Mouse (Mus musculus) Muller cell, postnatal 12 days (primary cell): ENCODE results near the gene Me1.

Source experiments
- DNase-seq: peaks from one replicate; pipeline ENCODE4 v3.0.0-alpha.2; 2015; ENCODE audit errors: inconsistent ontology term

Gene Me1

GRCm38 (mm10) chr9:86708921-86709320, 13.2 kb upstream of the Me1 start:
- DNase-seq: peak; percentile 40

DNA sequence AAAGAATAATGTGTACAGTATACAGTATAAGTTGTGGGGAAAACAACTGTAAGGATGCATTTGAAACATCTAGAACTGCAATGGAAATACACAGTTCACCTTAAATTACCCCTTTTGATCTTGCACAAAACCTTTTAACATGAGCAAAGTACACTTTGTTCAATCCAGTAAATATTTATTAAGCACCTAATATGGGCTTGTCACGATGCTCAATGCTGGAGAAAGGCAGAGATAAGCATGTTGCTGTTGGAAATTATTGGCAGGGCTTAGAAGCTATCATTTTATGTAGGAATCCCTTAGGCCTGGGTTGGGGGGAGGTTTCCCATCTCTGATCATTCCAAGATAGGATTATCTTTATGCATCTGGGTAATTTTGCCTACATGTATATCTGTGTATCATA, 11.7 kb upstream of the Me1 start:
- DNase-seq: no peak

DNA sequence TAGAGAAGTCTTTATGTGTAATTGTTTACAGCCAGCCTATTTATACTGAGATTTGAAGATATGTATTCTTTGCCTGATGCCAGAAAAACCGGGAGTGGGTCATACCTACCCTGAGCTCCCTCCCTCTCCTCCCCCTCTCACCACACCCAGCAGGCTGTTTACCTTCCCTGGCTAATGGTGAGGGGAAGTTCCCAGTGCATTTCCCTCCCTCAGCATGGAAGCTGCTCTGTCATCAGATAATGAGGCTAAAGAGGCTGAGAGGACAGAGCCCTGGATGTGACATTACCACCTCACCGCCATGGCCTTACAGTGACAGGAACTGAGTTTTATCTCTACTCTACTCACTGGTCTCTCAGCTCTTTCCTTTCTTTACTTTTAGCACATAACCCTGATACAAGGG, 6.1 kb upstream of the Me1 start:
- peak; percentile 29 for DNase-seq

- peak; percentile 34 for DNase-seq
These were observed 5.5 kb upstream of the Me1 start for GRCm38 (mm10) chr9:86701264-86701663.

GRCm38 (mm10) chr9:86695199-86695817, 445 bp downstream of the Me1 start:
- DNase-seq: peak; percentile 66

GRCm38 (mm10) chr9:86694644-86695043, 1.1 kb downstream of the Me1 start:
- no peak for DNase-seq

DNA sequence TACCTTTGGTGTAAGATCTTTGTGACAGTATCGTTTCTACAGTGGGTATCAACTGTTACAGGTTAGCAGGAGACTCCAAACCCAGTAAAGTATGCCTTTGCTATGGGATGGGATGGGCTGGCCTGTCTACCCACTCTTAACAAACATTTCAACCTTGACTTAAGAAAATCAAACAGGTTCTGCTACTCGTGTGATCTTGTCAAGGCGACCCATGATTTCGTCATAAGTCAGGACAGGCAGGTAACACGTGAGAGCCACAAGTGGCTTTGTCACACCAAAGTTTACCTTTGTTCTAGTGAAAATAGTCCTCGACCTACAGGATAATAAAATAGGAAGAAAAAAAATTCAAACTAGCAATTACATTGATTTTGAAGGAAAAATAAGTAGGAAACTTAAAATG, 1.8 kb downstream of the Me1 start:
- no peak for DNase-seq

- no peak for DNase-seq
These were observed 3.1 kb downstream of the Me1 start for GRCm38 (mm10) chr9:86692676-86693075.

GRCm38 (mm10) chr9:86692251-86692650, 3.5 kb downstream of the Me1 start:
- DNase-seq: no peak

GRCm38 (mm10) chr9:86691101-86691500, 4.7 kb downstream of the Me1 start:
- DNase-seq: no peak

DNA sequence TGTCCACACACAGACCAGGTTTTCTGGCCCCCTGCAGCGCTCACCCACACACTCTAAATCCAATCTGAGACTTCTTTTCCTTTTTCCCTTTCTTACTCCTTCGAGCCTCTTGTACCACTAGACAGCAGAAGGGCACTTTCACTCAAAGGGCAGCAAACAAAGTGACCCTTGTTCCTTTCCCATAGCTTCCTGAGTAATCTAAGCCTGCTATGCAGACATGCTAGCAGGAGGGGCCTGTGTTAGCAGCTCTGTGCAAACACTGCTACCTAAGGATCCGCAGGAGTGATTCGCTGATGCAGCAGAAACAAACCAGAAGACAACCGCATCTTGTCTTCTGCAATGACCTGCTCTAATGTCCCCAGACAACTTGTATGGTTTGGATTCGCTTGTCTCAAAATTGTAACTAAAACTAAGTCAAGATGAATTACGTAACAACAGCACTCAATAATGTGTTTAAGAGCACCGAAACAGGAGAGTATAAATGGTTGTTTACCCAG, 12.0 kb downstream of the Me1 start:
- no peak for DNase-seq

DNA sequence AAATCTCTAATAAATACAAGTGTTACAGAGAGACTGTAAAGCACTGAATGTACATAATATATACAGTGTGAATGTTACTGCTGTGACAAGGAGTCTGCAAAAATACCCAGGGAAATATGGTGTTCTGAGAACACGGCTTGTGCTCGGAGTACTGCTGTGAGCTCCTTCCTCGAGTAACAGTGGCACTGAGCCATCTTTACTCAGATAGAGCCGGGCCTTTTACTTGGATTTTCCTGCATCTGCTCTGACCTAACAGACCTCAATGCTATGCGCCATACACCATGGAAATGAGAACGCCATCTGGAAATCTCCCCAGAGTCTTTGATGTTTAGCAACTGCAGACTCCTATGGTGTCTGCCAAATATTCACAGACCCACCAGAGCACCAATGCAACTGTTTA, 12.9 kb downstream of the Me1 start:
- DNase-seq: no peak

GRCm38 (mm10) chr9:86682278-86682677, 13.5 kb downstream of the Me1 start:
- no peak for DNase-seq

- DNase-seq: no peak
These were observed 15.3 kb downstream of the Me1 start for GRCm38 (mm10) chr9:86680431-86680830.

DNA sequence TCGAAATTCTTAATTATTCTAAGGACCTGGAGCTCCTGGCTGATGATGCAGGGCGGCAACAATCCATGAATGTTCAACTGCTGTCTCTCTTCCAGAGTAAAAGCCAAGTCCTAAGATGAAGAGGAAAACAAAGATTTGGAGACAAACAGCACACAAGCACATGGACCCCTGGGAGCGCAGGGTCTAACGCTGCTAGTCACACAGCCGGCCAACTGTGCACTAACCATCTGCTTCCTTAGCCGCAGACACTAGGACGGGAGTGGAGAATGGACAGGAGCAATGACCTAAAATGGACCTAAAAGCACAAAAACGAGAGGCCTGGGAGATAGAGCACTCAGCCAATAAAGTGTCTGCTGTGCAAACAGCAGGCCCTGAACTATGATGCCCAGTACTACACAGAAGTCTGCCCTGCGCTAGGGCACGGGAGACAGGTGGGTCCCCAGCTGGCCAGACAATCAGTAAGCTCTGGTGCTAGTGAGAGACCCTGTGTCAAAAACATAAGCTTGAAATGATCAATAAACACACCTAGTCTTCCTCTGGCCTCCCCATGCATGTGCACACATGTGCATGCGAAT, 15.8 kb downstream of the Me1 start:
- DNase-seq: no peak

DNA sequence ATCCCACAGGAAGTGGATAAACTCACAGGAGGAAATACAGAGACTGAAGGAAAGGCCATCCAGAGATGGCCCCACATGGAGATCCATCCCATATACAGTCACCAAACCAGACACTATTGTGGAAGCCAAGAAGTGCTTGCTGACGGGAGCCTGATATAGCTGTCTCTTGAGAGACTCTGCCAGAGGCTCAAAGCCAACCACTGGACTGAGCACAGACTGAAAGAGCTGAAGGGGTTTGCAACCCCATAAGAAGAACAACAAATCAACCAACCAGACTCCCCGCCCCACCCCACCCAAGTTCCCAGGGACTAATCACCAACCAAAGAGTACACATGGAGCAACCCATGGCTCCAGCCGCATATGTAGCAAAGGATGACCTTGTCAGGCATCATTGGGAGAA, 19.5 kb downstream of the Me1 start:
- DNase-seq: no peak

DNA sequence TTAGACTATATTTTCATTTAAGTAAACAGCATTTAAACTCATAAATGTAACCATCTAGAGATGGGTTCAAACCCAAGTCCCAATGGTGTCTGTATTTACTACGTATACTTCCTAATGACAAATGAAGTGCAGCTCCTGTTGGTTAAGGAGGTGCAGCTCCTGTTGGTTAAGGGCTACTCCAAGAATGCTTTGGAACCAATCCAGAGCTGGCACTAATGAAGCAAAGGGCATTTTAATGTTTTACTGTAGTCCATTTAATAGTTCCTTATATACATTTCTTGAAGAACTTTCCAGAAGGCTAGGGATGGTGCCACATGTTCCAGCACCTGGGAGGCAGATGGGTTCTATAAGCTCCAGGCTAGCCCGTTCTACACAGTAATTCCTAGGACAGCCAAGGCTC, 20.3 kb downstream of the Me1 start:
- DNase-seq: no peak

- no peak for DNase-seq
These were observed 22.8 kb downstream of the Me1 start for GRCm38 (mm10) chr9:86672907-86673472.

GRCm38 (mm10) chr9:86668590-86669252, 27.0 kb downstream of the Me1 start:
- no peak for DNase-seq

GRCm38 (mm10) chr9:86667138-86667750, 28.5 kb downstream of the Me1 start:
- DNase-seq: no peak

DNA sequence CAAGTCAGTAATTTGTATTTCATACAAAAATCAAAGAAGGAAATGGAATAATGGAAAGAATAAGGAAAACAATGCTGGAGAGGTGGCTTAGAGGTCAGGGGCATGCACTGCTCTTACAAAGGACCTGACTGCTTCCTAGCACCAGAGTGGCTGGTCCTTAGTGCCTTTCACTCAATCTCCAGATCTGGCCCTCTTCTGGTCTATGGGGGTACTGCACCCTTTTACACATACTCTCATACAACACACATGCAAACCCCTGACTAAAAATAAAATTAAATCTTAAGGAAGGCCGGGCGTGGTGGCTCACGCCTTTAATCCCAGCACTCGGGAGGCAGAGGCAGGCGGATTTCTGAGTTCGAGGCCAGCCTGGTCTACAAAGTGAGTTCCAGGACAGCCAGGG, 34.1 kb downstream of the Me1 start:
- DNase-seq: no peak

GRCm38 (mm10) chr9:86661266-86661665, 34.5 kb downstream of the Me1 start:
- DNase-seq: no peak
